Mouse (Mus musculus) NIH3T3 (cell line): ENCODE results near the gene Adal.

Experiments
- DNase-seq: peaks from one replicate; pipeline ENCODE4 v3.0.0-alpha.2; 2012; ENCODE audit warnings: low read depth

Gene Adal

DNA sequence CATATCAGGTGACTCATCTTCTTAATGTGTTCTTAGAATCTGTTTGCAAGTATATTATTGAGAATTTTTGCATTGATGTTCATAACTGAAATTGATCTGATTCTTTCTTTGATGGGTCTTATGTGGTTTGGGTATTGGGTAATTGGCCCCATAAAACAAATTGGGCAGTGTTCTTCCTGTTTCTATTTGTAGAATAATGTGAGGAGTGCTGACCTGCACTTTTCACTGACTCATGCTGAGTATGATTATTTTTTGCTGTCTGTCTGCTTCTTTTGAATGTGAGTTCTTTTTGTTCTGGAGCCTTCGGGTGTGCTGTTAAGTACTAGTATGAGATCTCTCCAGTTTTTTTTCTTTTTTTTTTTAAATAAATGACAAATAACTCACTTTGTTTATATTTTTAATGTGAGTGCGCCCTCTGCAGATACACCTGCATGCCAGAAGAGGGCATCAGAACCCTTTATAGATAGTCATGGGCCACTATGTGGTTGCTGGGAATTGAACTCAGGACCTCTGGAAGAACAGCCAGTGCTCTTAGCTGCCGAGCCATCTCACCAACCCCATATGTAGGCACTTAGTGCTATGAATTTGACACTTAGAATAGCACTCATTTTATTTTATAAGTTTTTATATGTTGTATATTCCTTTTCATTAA, 38.7 kb downstream of the Adal start:
- DNase-seq: no peak

DNA sequence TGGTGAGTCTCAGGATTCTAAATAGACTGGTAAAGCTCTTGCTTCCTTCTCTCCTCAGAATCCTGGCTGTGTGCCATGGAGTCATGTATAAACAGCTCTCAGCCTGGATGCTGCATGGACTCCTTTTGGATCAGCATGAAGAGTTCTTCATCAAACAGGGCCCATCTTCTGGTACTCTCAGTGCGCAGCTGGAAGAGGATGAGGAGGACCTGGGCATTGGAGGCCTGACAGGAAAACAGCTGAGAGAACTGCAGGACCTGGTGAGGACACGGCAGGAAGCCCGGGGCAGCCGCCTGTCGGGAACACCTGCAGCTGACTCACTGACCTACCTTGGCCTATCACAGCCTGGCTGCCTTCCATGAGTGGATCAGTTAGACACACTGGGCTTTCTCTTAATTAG, 43.2 kb downstream of the Adal start:
- peak; percentile 33 for DNase-seq

DNA sequence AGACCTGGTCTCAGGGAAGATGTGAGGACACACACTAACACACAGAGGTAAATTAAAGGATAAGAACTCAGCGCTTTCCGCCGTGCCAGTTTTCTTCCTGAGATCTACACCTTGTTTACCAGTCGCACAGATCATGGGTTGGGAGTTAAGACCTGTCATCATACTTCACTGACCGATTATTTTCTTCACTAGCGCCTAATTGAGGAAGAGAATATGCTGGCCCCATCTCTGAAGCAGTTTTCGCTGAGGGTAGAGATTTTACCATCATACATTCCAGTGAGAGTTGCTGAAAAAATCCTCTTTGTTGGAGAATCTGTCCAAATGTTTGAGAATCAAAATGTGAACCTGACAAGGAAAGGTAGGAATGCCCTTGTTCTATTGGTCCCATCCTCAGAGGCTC, 43.9 kb downstream of the Adal start:
- no peak for DNase-seq

DNA sequence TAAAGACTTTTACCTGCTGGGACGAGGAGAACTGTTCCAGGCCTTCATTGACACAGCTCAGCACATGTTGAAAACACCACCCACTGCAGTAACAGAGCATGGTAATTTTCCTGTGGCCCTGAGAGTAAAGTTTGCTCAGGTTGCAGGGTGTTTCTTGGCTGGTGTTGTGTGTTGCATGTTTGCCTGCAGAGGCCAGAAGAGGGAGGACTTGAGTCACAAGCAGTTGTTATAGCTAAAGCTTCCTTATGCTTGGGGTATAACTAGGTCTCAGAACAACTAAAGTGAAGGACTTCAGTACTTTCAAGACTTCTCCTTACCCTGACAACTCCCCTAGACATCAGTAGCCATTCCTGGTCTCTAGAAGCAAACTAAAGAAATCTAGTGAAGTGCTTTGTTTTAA, 48.3 kb downstream of the Adal start:
- peak; percentile 39 for DNase-seq

DNA sequence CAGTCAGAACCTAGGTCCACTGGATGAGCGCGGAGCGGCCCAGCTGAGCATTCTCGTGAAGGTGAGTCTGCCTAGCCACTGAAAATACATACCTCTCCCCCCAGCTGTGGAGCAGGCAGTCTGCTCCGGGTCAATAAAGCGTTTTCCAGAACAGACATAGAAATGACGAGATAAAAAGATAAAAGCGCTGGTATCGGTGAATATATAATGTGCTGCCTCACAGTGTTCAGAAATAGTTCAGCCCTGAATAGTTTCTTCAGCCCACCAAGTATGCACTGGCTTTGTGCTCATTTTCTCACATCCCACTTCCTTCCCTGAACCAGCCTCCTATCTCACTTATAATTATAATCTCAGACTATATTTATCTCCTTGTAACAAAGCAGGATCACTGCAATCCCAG, 55.2 kb downstream of the Adal start:
- no peak for DNase-seq

DNA sequence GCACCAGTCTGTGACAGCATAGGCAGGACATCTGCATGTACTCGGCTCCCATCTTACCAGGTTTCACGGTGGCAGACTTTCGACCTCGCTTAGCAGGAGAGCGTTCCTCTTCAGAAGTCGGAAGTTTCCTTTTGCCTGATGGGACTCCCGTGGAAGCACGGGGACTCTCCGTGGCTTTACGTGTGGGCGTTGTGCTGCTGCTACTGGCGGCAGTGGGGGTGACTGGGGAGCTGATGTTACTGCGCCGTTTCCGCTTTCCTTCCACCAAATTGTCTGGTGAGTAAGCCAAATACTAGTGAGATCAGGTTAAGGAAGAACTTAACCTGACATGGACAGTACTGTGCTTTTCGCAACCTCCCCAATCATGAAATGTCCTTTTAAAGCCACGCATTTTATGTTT, 64.0 kb downstream of the Adal start:
- no peak for DNase-seq
